Comparison of ENCODE assay signal across 29 mouse cellular contexts in the genomic region with DNA sequence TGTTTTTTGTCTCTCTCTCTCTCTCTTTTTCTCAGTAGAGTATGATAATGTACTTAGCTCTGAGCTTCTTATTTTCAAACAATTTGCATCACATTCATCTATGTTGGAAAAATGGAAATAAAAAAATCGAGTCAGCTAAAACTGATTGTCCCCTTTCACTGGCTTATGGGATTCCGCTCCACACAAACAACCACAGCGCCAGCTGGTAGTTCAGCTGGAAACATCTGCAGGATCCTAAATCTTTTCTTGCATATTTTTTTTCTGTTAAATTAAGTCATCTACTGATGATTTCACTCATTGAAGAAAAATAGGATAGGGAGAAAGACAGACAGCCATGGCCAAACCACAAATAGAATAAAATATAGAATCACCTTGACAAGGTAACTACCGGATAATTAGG.
DNase-seq lines count a peak whose midpoint lies in the region; ATAC-seq and TF ChIP-seq lines count a peak whose summit lies in the region.
"Had no signal": no experiment of that assay in that cellular context is flagged by ENCODE, and none has a peak within 500 bp of the region (broad histone marks: within the 10 kb centered on the region; RNA-seq: fewer than 3 reads in every experiment).

No protein-coding gene starts in this region.

- H3K4me3 ChIP-seq in forebrain, postnatal 0 days (ENCODE audit: low read depth, low read length), result no peak overlapping the region
- no peak overlapping the region for H3K4me3 ChIP-seq in forebrain, embryonic 12.5 days (replicated peaks)
- H3K4me3 ChIP-seq in heart, embryonic 11.5 days (ENCODE audit: low read depth, low read length), result no peak overlapping the region
- no peak overlapping the region for H3K4me3 ChIP-seq in lung, postnatal 0 days (ENCODE audit: low read depth, low read length)
- H3K4me3 ChIP-seq: embryonic facial prominence, embryonic 12.5 days; hindbrain, embryonic 13.5 days; kidney, embryonic 15.5 days; lung, embryonic 15.5 days; megakaryocyte, embryonic 14.5 days; midbrain, embryonic 12.5 days; myocyte; neural tube, embryonic 12.5 days had no signal

- H3K27ac ChIP-seq in forebrain, postnatal 0 days (ENCODE audit: low read depth, low read length), result no peak overlapping the region
- H3K27ac ChIP-seq in forebrain, embryonic 12.5 days, result no peak overlapping the region
- H3K27ac ChIP-seq in heart, embryonic 11.5 days (ENCODE audit: low read depth, low read length), result no peak overlapping the region
- H3K27ac ChIP-seq in lung, postnatal 0 days (ENCODE audit: low read length), result no peak overlapping the region
- H3K27ac ChIP-seq: embryonic facial prominence, embryonic 12.5 days; hindbrain, embryonic 13.5 days; kidney, embryonic 15.5 days; liver, embryonic 14.5 days; lung, embryonic 15.5 days; midbrain, embryonic 12.5 days; neural tube, embryonic 12.5 days; stomach, postnatal 0 days had no signal

- TF ChIP-seq CTCF in forebrain, postnatal 0 days (IDR thresholded peaks at IDR 0.05; ENCODE audit: low read depth), result no peak
- TF ChIP-seq CTCF in lung, postnatal 0 days (IDR thresholded peaks at IDR 0.05), result no peak

- DNase-seq in forebrain, postnatal 0 days, result peak; percentile 20
- DNase-seq in heart, adult 9 months (ENCODE audit: low spot score in 2 of 2), result peak; percentile 10 to 23
- peak; percentile 7 for DNase-seq in lung, postnatal 0 days (ENCODE audit: low spot score)
- no peak for DNase-seq in lung, adult 18-20 months
- DNase-seq: adrenal gland, adult 8-10 months; cerebellum, adult 11 months; cerebellum, adult 9-11 months; embryo, embryonic 11 days; gastrocnemius, postnatal 14 days; liver; right cerebral cortex, adult 18-20 months; right cerebral cortex, postnatal 4 days; thymus, adult 18-20 months; thymus, postnatal 25 days had no signal

- 82% methylated on average over 4 of the region's 4 CpGs for WGBS in forebrain, postnatal 0 days
- WGBS in forebrain, embryonic 12.5 days, result 93% methylated on average over 4 of the region's 4 CpGs
- 83% methylated on average over 4 of the region's 4 CpGs for WGBS in heart, embryonic 11.5 days (ENCODE audit: insufficient replicate concordance)
- WGBS in lung, postnatal 0 days, result 82% methylated on average over 4 of the region's 4 CpGs

- H3K4me2 ChIP-seq in forebrain, postnatal 0 days (ENCODE audit: low read depth), result no peak overlapping the region
- H3K4me2 ChIP-seq in forebrain, embryonic 12.5 days, result no peak overlapping the region
- H3K4me2 ChIP-seq in heart, embryonic 11.5 days, result no peak overlapping the region
- no peak overlapping the region for H3K4me2 ChIP-seq in lung, postnatal 0 days (replicated peaks; ENCODE audit: low read depth, low read length)
- H3K4me2 ChIP-seq: embryonic facial prominence, embryonic 12.5 days; hindbrain, embryonic 13.5 days; kidney, embryonic 15.5 days; lung, embryonic 15.5 days; midbrain, embryonic 12.5 days; neural tube, embryonic 12.5 days had no signal

- no peaks in the 10 kb centered on the region for H3K36me3 ChIP-seq in forebrain, postnatal 0 days (ENCODE audit: insufficient read depth)
- H3K36me3 ChIP-seq in forebrain, embryonic 12.5 days (replicated peaks), result no peaks in the 10 kb centered on the region
- H3K36me3 ChIP-seq in heart, embryonic 11.5 days (ENCODE audit: control insufficient read depth, insufficient read depth, low read length), result no peaks in the 10 kb centered on the region
- no peaks in the 10 kb centered on the region for H3K36me3 ChIP-seq in lung, postnatal 0 days (ENCODE audit: insufficient read depth, low read length)
- H3K36me3 ChIP-seq: embryonic facial prominence, embryonic 12.5 days; G1E; hindbrain, embryonic 13.5 days; kidney, embryonic 15.5 days; lung, embryonic 15.5 days; midbrain, embryonic 12.5 days; neural tube, embryonic 12.5 days had no signal

- no peaks in the 10 kb centered on the region for H3K4me1 ChIP-seq in forebrain, postnatal 0 days (ENCODE audit: insufficient read depth)
- no peaks in the 10 kb centered on the region for H3K4me1 ChIP-seq in forebrain, embryonic 12.5 days
- H3K4me1 ChIP-seq in heart, embryonic 11.5 days (ENCODE audit: control insufficient read depth, insufficient read depth, low read length), result no peaks in the 10 kb centered on the region
- no peaks in the 10 kb centered on the region for H3K4me1 ChIP-seq in lung, postnatal 0 days (ENCODE audit: insufficient read depth, low read depth, low read length)
- H3K4me1 ChIP-seq: embryonic facial prominence, embryonic 12.5 days; hindbrain, embryonic 13.5 days; kidney, embryonic 15.5 days; lung, embryonic 15.5 days; megakaryocyte, embryonic 14.5 days; midbrain, embryonic 12.5 days; neural tube, embryonic 12.5 days had no signal

- H3K9ac ChIP-seq in forebrain, postnatal 0 days, result no peak overlapping the region
- no peak overlapping the region for H3K9ac ChIP-seq in forebrain, embryonic 12.5 days
- H3K9ac ChIP-seq in heart, embryonic 11.5 days (ENCODE audit: low read depth, low read length), result no peak overlapping the region
- no peak overlapping the region for H3K9ac ChIP-seq in lung, postnatal 0 days (replicated peaks; ENCODE audit: low read depth)
- H3K9ac ChIP-seq: embryonic facial prominence, embryonic 12.5 days; hindbrain, embryonic 13.5 days; kidney, embryonic 15.5 days; liver, embryonic 14.5 days; lung, embryonic 15.5 days; midbrain, embryonic 12.5 days; neural tube, embryonic 12.5 days had no signal

- peak; percentile 38 for ATAC-seq in forebrain, postnatal 0 days
- no peak for ATAC-seq in forebrain, embryonic 12.5 days (ENCODE audit: low FRiP score)
- ATAC-seq in heart, embryonic 11.5 days (replicated peaks; ENCODE audit: insufficient number of reproducible peaks, low FRiP score, low TSS enrichment), result no peak
- ATAC-seq in lung, postnatal 0 days, result no peak
- no peak for ATAC-seq in frontal cortex, adult (ENCODE audit: low TSS enrichment)
- ATAC-seq: intestine, embryonic 16.5 days had no signal

- H3K9me3 ChIP-seq in forebrain, postnatal 0 days (ENCODE audit: low read length), result no peaks in the 10 kb centered on the region
- no peaks in the 10 kb centered on the region for H3K9me3 ChIP-seq in forebrain, embryonic 12.5 days
- H3K9me3 ChIP-seq in heart, embryonic 11.5 days (replicated peaks; ENCODE audit: control insufficient read depth, low read length), result no peaks in the 10 kb centered on the region
- H3K9me3 ChIP-seq in lung, postnatal 0 days (ENCODE audit: low read length), result no peaks in the 10 kb centered on the region
- H3K9me3 ChIP-seq: embryonic facial prominence, embryonic 12.5 days; G1E; hindbrain, embryonic 13.5 days; kidney, embryonic 15.5 days; lung, embryonic 15.5 days; megakaryocyte, embryonic 14.5 days; midbrain, embryonic 12.5 days; neural tube, embryonic 12.5 days had no signal

- H3K27me3 ChIP-seq in forebrain, postnatal 0 days (ENCODE audit: insufficient read depth, low read length), result no peaks in the 10 kb centered on the region
- 0 out of 2 replicates have a peak, but pooled peaks cover under 1% of the 10 kb centered on the region for H3K27me3 ChIP-seq in forebrain, embryonic 12.5 days
- H3K27me3 ChIP-seq in heart, embryonic 11.5 days (ENCODE audit: control insufficient read depth, insufficient read depth, low read length), result no peaks in the 10 kb centered on the region
- H3K27me3 ChIP-seq in lung, postnatal 0 days (replicated peaks; ENCODE audit: insufficient read depth, low read length), result no peaks in the 10 kb centered on the region
- H3K27me3 ChIP-seq: embryonic facial prominence, embryonic 12.5 days; hindbrain, embryonic 13.5 days; kidney, embryonic 15.5 days; lung, embryonic 15.5 days; megakaryocyte, embryonic 14.5 days; midbrain, embryonic 12.5 days; neural tube, embryonic 12.5 days had no signal

- TF ChIP-seq EP300 in lung, postnatal 0 days (IDR thresholded peaks at IDR 0.05), result no peak

Comparison
In these comparisons a context has a peak if more than half of its experiments do, and no peak if none do; other contexts are left out.
1. DNase-seq: peak in forebrain, postnatal 0 days (single experiment), heart, adult 9 months (2 of 2) and lung, postnatal 0 days (single experiment); none in lung, adult 18-20 months (0 of 2).